Mouse (Mus musculus) WW6 (cell line): ENCODE data around the gene Nlk.
"Not testable (repeated sequence)": the region's sequence is repeated elsewhere in the genome, so short reads cannot be mapped to it uniquely, and the experiment has no call there.

Experiments used
- DNase-seq: peaks from one replicate; pipeline ENCODE4 v3.0.0-alpha.2; 2013; ENCODE audit warnings: low read depth, low spot score

Nlk gene

DNA sequence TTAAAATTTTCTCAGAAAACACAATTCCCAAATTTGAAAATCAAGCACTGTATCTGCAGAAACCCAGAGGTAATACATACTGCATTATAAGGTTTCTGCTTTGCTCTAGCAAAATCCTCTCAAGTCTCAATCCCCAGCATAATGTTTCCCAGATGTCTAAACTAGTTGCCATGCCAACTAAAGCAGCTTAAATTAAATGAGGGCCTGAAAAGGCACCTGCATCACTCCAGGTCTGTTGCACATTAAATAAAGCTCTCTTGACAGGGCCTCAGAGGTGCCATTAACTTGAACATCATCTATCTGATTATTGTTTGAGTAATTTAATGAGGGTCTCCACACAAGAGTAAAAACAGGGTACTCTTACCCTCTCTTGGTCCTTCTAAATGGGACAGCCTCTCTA, 100.4 kb downstream of the Nlk start:
- DNase-seq, result no peak

DNA sequence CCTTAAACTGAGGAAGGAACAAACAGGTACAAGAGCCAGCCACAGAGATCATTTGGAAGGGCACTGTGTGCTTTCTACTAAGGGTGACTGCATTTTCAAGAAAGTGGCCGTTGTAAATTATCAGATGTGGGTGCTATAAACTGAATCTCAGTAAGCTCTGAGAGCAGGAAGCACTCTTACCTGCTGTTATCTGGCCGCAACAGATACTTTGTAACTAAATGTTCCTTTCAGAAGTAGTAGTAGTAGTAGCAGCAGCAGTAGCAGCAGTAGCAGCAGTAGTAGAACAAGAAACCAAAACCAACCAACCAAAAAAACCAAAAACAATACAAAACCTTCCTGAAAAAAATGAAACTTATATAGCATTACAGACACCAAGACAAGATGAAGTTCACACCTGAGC, 101.4 kb downstream of the Nlk start:
- no peak for DNase-seq

DNA sequence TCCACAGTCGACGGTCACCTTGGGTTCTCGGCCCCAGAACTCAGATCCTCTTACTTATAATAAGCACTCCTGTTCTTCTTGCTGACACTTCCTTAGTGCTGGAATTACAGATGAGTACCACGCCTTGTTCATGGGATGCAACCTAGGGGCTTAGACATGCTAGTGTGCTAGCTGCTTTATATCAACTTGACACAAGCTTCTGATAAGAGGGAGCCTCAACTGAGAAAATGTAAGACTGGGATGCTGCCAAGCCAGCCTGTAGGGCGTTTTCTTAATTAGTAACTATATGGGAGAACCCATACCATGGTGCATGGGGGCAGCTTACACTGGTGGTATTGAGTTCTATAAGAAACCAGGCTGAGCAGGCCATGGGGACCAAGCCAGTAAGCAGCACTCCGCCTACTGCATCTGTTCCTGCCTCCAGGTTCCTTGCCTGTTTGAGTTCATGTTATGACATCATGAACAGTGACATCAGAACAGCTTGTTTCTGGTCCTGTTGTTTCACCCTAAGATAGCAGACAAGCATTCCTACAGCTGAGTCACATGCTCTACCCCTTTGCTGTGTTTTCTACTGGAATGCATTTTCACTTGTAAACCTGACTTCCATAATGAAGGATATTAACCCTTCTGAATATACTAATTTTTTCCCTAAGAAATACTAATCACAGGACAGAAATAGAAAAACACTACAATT, 102.8 kb downstream of the Nlk start:
- no peak for DNase-seq

DNA sequence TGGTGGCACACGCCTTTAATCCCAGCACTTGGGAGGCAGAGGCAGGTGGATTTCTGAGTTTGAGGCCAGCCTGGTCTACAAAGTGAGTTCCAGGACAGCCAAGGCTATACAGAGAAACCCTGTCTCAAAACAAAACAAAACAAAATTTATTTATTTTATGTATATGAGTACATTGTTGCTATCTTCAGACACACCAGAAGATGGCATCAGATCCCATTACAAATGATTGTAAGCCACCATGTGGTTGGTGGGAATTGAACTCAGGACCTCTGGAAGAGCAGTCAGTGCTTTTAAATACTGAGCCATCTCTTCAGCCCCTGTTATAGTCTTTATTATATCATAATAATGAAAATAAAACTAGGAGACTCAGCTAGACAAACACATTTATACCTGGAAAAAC, 109.5 kb downstream of the Nlk start:
- DNase-seq, result not testable (repeated sequence)

DNA sequence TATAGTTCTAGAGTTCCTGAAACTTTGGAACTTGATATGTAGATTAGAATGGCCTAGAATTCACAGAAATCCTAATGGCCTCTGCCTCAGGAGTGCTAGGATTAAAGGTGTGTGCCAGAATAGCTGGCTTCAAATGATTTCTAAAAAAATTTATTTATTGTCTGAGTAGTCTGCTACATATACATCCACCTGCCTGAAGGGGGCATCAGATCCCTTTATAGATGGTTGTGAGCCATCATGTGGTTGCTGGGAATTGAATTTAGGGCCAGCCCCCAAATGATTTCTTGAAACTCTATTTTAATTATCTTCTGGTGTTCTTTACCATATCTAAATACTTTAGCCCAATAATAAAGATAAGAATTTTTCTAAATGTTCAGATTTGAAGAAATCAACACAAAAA, 111.1 kb downstream of the Nlk start:
- no peak for DNase-seq

DNA sequence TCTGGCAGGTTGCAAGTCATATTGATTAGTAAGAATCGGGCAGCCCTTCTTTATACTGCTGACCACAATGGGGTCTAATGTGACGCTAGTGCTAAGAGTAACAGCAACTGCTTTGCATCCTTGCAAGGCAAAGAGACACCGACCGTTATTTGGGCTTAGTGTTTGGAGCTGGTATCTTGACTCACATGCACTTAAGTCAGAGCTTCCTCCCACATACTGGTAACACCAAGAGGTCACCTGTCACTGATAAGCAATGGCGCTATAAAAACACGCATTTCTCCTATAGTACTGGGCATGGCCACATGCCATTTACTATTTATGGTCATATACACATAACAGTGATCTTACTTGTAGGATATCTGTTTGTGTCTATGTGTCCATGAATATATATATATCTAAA, 114.3 kb downstream of the Nlk start:
- DNase-seq, result no peak

DNA sequence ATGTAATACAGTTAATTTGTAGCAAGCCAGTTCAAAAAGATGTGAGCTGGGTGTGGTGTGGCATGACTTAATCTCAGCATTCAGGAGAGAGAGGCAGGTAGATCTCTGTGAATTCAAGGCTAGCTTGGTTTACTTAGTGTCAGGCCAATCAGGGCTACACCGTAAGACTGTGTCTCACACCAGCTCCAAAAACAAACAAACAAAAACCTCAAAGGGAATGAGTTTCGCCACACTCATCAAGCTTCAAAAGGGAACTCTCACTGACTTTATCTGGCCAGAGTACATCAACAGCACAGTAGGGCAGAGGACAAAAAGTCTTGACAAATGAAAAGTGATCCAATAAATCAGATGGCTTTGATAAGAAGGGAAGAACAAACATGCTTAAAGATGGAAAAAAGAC, 122.2 kb downstream of the Nlk start:
- DNase-seq, result no peak

DNA sequence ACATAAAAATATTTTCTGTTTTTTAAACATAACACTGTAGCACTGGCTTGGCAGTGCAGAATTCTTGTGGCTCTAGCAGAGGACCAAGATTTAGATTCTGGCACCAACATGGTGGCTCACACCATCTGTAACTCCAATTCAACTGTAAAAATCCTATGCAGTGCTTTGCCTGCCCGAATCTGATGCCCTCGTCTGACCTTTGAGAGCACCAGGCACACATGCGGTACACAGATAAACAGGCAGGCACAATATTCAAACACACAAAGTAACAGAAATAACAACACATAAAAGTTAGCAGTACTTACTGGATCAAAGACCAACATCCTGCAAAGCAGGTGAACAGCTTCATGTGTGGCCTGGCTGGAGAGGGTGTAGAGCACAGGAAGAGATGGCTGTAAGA, 122.6 kb downstream of the Nlk start:
- no peak for DNase-seq

DNA sequence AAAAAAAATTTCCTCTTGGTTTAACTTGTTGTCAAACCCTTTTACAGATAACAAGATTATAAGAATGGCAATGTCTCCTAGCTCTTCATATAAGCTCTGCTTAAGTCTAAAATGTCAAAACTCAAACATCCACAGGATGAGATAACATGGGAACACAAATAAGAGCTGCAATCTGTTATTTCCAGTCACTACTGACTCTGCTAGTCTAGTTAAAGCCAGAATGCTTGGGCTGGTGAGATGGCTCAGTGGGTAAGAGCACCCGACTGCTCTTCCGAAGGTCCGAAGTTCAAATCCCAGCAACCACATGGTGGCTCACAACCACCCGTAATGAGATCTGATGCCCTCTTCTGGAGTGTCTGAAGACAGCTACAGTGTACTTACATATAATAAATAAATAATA, 123.1 kb downstream of the Nlk start:
- DNase-seq, result not testable (repeated sequence)

DNA sequence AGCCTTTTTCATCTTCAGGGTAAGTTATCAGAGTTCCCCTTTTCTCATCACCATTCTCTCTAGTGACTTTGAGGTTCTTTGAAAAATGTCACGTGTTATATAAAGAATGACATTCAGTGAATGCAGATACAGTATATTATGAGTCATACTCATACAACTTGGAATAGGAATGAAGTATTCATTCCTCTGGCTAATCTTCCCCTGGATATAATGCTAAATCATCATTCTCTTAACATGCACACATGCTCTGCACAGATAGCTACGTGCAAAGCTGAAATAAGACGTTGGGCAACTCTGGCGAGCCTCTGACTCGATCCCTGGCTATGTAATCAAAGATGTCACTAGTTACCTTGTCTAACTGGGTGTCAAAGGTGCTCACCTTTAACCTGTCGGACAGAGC, 125.3 kb downstream of the Nlk start:
- no peak for DNase-seq

DNA sequence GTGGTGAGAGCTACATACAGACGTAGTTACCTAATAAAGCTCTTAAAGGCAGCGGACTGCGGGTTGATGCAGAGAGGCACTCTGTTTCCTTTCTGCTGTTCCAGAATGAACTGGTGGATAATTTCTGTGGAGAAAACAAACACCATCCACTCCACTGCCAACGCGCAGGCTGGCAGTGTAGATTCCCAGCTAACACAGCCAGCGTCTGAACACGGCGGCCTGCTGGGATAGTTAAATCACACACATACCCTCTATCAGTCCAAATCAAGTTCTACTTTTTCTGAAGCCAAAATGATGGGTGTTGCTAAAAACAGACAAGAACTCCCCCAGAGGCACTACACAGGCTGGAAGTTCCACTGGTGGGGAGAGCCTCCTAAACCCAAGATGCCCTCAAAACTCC, 125.7 kb downstream of the Nlk start:
- DNase-seq, result no peak

DNA sequence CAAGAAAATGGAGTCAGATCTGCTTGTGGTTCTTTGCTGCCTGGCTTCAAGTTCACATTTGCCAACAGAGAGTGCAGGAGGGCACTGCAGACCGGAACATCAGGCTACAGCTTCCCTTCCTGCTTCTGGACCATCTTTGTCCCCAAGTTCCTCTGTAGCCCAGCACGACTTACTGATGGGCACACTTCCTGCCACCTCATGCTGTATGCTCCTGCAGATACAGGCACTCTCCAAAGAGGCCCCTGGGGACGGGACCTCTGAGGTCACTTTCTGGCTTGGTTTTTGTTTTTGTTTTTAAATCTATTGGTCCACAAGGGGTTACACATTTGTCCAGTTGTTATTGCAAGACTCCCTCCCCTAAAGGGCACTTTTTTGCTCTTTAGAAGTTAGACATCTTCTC, 127.4 kb downstream of the Nlk start:
- DNase-seq, result no peak

DNA sequence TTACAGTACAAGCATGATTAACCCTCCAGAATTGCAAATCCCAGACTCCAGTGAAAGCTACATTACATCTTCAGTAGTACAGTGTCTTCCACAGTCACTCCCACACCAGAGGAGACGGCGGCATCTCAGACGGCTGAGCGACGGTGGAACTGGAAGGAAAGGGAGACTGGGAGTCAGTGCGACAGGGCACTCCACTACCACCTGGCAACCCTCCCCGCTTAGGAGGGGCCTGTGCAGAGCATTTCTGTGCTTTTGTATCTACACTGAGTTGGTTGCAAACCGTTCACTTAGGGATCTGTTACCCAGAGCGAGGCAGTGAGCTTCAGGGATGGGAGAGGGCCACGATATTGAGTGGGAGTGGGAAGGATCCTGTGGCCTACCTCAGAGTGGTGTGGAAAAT, 128.3 kb downstream of the Nlk start:
- no peak for DNase-seq

DNA sequence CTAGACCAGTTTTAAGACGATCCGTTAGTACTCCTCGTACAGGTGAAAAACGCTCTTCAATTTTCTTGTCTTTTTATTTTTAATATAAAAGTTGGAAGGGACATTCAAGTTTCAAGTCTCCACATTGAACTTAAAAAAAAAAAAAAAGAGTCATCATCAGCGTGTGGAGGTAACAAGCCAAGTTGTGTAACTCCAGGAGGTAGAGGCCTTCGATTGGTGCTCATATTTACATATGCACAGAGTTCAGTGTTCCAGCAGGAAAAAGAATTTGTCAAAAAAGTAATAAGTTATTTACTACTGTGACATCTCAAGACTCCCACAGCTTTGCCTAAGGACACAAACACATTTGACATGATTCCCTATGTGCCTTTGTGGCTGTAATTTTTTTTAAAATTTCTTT, 129.6 kb downstream of the Nlk start:
- no peak for DNase-seq

DNA sequence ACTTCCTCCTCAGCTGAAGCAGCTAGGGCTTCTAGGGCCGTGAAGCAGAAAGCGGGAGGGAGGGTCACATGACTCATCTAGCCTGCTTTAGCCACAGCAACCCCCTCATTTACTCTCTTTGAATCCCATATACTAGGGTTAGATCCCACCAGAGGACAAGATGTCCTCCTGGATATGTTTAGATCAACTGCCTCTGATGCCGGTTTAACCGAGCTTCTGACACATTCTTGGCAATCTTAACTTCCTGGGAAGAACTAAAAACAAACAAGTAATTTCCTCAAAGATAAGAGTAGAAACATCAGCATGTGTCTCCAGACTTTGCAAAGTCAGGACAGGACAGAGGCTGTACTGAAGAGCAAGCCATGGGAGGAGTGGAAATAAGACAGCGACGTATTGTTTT, 130.4 kb downstream of the Nlk start:
- DNase-seq, result no peak

DNA sequence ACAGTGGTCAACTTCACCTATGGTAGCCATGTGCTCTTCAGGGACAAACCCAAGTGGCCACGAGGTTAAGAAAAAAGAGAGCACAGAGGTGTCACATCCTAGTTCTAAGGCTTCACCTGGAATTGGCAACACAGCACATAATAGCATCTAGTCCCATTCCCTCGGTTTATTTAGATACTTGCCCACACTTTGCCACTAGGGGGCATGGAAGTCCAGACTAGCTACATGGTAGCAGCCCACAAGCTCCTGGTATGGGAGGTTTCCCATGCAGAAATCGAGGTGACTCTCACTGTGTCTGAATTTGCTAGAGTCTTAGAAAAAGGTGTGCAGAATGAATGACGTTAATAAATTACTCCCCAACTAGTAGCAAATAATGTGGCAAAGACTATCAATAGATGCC, 136.7 kb downstream of the Nlk start:
- no peak for DNase-seq

DNA sequence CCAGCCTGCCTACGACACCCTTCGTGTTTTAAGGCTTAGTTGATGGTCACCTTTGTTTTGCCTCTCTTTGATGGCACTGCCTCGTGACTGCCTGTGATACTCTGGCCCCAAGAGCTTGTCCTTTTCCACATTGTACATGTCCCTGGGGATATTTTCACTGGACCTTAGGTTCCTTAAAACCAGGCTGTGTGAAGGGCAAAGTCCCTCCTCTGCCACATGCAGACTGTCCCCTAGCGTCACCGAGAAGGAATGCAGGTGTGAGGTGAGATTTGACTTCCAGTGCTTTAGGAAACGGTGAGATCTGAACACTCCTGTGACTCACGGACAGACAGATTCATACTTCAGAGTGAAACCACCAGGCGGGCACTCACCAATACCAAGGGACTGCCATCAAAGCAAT, 139.9 kb downstream of the Nlk start:
- DNase-seq, result no peak

DNA sequence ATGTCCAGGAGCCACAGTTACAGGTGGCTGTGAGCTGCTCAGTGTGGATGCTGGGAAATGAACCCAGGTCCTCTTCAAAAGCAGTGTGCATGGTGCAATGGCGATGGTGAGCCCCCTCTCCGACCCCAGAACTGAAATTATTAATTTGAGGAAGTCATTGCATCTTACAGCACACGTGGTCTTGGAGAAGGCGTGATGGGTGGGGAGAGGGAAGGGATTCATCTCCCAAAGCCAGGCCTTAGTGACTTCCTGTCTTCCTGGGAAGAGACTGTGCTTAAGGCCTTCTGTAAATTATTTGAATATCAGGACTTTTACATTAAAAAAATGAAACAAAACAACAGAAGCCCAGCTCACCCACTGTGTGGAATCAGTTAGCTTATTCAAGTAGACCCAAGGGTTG, 141.1 kb downstream of the Nlk start:
- no peak for DNase-seq

DNA sequence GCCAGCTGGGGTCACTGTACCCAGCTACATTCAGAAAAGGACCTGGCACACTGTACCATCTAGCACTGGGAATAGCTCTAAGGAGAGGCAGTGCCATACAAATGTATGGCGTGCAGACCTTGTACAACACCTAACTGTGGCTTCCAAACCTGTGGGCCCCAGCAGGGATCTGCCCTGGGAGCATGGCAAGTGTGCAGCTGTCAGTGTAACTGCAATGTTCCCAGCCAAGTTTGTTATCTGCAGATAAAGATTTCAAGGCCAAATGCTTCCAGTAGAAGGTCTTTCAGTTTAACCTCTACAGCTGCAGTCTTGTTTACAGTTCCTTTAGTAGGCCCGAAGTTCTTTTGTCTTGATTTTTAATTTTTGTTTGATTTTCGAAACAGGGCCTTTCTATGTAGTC, 141.6 kb downstream of the Nlk start:
- DNase-seq, result no peak

DNA sequence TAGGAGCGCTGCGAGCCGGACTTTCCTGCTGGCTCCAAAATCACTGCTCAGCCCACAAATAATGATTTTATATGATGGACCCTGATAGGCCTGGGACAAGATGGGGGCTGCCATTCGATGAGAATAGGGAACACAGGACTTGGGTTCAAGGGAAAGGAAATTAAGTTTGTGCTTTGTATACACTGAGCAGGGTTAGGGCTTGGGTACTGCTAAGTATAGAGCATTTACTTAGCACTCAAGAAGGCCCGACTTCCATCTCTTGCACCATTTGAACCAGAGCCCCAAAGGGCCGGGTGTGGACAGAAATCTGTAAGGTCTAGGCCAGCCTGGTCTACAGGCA, 146.1 kb downstream of the Nlk start:
- DNase-seq, result no peak

DNA sequence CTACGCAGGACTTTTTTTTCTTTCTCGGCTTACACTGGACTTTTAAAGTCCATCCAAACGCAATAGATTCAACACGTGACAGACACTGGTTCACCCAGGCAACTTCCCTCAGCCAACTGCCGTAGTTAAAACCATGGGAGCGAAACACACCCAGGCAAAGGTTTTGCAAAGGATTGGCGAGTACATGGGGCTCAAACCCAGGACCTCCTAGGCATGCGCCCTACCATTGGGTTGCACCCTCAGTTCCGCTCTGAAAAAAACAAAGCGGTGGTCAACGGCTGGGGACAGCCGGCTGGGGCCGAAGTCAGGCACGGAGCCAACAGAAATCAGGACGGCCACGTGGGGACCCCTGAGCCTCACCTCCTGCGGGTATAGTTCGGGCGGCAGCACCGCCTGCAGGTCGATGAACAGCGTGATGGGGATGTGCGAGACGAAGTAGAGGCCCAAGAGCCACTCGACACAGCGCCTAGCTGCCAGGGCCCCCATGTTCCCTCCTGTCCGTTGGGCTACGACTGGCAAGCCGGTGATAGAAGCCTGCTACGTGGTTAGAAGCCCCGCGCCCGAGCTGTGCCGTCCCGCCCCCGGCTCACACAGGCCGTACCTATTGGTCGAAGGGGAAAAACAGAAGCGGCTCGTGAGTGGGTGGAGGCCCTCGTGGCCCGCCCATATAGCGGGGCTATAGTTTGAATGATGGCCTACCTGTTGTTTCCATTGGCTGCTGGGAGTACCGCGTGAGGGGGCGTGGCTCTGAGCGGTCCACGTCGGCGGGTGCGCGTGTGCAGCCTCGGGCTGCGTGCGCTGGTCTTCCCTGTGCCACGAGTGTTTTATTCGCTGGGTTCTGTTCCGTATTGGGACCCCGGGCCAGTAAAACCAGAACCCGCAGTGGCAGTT, 146.8 kb downstream of the Nlk start, which contains the start of gene Tmem97:
Gene Tmem97 (minus strand): TSS at position 610 of the 891 bp plus-strand sequence.
- peak; percentile 97 for DNase-seq

DNA sequence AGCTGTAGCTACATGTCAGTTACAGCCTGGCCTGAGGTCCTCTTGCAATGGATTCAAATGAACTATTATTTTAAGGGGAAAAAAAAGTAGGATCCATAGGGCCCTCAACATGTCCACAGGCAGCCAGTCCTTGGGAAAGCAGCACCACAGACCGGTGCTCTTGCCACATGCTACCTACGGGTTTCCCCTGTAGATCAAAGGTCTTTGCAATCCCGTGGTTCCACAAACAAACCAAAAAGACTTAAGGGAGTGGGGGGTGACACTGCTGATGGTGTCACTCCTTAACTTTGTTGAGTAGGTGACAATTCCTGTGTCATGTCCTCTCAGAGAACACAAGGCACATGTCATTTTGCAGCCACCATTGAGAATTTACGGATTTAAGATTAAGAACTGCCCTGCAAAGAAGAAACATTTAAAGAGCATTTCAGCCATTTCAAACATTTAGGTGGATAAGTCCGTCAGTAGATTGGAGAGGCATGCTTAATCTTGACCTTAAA, 147.6 kb downstream of the Nlk start:
- no peak for DNase-seq
